Mouse (Mus musculus) cortical plate, adult 2 months (tissue): Measurements from ENCODE around the gene Rps6ka1.

ENCODE experiments used
- CTCF ChIP-seq: fragments of 200-500 bp; IDR thresholded peaks from 2 replicates; pipeline ENCODE4 v1.5.1; 2011; ENCODE audit warnings: mild to moderate bottlenecking, control low read depth, low read length; ENCODE audit not compliant: insufficient read depth; ENCODE audit errors: extremely low read depth
- POLR2A ChIP-seq: fragments of 200-500 bp; IDR thresholded peaks from 2 replicates; pipeline ENCODE4 v1.6.1; 2011; ENCODE audit warnings: mild to moderate bottlenecking, low read length, control low read depth; ENCODE audit not compliant: insufficient read depth; ENCODE audit errors: extremely low read depth

GRCm38 (mm10) chr4:133896002-133896401 lies 8.4 kb upstream of the Rps6ka1 start:
- TF ChIP-seq CTCF, result no peak
- no peak for TF ChIP-seq POLR2A
